Mouse (Mus musculus) embryo, embryonic 11.5 days (tissue): ENCODE results near the gene AL732309.1.

ENCODE experiments used
- DNase-seq: peaks from one replicate; pipeline ENCODE4 v3.0.0-alpha.2; 2012; ENCODE audit warnings: low read depth, low spot score

Gene AL732309.1

DNA sequence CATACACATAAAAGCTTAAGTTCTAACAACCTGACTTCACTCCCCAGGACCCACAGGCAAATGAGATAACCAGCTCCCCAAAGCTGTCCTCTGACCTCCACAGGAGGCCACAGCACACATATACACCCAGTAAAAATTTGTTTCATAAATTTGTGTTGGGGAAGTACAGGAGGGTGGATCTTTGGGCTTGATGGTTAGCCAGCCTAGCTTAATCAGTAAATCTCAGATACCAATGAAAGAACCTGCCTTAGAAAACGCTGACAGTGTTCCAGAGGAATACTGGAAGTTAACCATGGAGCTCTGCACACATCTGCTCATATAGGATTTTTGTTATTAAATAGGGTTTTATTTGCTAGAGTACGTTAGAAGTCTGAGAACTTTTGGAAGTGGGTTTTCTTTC lies 29.0 kb downstream of the AL732309.1 start:
- DNase-seq: no peak

DNA sequence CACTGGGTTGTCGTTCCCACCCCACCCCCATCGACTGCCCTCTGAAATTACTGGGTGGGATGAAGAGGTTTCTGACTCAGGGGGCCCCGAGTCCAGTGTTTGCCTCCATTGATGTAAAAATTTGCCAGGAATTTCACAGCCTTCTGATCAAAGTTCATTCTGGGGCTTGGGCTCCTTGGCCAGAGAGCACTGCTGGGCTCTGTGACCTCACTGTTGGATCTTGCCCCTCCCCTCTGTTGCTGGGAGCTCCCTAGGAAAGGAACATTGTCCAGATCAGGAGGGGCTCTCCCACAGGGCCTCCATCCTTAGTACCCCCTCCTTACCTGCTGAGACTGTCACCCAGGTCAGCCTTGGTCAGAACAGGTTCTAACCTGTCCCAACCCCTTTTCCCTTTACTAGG lies 32.2 kb downstream of the AL732309.1 start, which contains the start of gene Stpg3:
TSS of gene Stpg3 (minus strand) at position 194 of the 400 bp plus-strand sequence.
- DNase-seq: no peak

DNA sequence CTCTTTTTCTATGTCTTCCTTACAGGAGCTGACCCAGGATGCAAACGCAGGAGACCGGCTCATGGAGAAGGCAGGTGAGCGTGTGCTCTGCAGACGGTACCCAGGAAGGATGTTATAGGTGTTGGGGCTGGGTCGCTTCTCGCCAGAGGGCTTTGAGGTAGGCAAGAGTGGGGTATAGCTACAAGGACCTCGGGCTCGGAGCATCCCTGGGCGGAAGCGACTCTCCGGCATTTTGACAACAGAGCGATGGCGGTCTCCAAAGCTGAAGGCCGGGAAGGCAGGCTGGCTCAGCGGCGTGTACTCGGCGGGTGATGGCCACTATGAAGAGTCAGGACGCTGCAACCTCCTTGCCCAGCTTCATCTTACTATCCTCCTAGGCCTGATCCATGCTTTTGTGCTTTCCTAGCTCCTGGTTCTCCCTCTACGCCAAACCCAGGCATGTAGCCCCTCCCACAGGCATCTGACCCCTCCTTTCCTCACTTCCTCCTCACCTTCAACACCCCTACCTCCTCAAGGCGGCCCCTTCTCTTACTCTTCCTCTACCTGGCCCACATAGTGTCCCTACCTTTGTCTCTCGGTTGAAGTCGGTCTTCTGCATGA lies 33.3 kb downstream of the AL732309.1 start:
- DNase-seq: no peak

DNA sequence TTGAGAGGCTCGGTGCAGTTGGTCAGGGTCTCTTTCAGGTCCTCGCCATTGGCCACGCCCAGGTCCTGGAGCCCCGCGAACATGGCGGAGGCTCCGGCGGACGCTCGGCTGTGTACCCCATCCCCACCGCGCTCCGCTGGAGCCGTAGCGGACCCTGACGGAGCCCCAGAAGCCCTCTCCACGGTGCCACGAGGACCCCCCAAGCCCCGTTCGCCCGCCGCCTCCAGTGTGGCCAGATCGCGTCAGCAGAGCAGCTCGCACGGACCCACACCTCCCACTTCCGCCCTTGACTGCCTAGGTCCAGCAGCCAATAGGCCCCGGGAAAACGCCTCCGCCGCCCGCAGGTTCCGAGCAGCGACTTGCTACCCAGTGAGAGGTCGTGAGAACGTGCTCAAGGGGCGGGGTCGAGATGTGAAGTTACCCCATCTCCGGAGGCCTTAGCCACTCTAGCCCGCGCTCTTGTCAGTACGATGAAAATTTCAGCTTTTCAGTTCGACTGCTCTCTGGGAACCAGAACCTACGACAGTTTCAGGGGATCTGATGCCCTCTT lies 35.5 kb downstream of the AL732309.1 start, which contains the start of gene Nelfb:
TSS of gene Nelfb (minus strand) at position 369 of the 550 bp plus-strand sequence.
- peak; percentile 84 for DNase-seq

DNA sequence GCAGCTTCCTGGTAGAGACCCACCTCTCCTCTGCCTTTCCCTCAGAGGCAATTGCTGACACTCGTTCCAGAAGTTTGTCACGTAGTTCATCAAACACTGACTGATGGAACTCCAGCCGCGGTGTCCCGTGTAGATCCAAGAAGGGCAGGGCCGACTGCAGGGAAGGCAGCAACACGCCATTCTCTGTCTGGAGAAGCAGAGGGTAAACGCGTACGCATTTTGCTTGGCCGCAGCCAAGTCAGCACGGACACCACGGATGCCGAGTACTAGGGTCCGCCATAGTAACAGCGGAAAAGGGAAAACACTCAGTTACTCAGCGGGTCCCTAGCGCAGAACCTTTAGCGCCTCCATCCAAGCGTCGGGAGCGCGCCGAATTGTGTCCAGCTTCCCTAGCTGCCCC lies 36.0 kb downstream of the AL732309.1 start:
- DNase-seq: no peak

DNA sequence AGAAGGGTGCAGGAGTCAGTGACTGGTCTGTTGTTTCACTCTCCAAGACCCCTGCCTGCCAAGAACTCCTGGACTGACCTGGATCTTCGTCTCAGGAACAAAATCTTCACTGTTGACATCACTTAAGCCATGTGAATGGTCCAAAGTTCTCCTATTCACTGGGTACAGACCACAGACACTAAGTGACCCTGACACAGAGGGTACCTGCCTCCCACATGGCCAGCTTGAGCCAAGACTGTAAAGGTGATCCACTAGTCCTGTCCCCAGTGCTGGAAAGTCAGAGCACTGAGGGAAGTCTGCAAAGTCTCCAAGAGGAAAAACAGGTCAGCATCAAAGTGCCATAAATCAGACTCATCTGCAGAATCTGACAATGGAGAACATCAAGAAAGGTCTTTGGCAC lies 39.1 kb downstream of the AL732309.1 start:
- no peak for DNase-seq

DNA sequence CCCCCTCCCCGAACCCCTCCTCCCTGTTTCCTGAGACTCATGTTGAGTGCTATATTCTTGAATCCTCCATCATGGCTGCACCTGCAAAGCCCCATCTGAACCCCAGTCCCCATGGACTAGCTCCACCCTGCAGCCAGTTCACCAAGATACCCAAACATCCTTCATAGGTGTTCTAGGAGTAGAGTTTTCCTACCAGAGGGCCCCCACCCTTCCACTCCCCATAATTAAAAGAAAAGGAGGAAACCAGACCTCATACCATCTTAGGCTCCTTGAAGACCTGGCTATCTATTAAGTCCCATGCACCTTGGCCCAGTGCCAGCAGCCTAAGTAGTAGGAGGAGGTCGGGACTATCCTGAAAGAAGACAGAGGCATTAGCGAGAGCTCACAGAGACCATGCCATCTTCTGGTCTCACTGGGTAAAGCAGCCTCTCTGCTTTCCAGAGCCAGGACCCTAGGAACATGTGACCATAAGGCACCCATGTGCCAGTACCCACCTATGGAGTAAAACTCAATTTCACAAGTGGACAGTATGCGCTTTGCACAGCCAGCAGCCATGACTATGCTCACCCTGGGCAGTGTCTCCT lies 42.9 kb downstream of the AL732309.1 start:
- no peak for DNase-seq

DNA sequence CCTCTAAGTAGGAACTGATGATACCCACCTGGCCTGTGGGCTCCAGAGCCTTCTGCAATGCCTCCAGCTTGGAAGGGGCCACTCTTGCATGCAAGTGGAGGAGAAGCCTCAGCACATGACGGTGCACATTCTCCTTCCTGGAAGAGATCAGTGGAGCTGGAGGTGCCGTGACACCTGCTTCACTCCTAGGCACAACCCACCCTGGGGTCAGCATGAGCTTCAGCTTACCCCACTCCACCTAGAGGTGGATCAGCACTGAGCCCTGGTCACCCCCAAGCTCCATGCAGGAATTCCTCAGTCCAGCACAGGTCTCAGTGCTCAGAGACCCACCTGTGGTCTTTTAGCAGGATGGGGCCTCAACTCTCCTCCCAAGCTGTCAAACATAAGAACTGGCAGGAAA lies 46.0 kb downstream of the AL732309.1 start:
- DNase-seq: no peak

DNA sequence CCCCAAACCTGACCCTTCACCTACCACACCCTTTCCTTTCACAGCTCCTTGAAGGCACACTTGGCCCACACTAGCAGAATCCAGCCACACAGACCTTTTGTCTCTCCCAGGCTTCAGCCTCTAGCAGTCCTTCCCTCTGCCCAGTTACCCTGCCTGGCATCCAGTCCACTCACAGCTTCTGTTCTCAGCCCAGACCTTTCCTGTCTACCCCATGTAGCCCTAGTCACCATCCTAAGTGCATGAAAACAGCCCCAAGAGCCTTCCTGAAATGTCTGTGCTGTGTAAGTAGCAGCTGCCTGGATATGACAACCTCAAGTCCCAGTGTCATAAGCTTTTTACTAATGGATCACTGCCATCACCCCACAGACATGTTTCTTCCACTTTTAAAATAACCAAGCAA lies 48.7 kb downstream of the AL732309.1 start:
- DNase-seq: no peak

DNA sequence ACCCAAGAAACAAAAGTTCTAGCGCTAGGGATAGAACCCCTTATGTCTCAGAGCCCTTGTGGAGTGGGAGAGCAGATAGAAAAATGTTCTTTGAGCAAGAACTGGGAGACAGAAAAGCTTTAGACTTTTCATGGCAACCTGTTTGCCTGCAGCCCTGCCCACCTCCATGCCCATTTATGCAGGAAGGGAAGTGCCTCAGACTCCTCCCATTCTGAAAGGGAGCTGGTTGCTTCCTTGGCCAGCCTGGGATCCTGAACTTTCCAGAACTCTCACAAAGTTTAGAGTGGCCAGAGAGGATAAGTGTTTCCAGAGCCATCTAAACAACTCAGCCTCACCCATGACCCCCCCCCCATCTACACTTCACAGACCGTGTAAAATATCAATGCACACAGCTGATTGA lies 49.5 kb downstream of the AL732309.1 start:
- DNase-seq: no peak

DNA sequence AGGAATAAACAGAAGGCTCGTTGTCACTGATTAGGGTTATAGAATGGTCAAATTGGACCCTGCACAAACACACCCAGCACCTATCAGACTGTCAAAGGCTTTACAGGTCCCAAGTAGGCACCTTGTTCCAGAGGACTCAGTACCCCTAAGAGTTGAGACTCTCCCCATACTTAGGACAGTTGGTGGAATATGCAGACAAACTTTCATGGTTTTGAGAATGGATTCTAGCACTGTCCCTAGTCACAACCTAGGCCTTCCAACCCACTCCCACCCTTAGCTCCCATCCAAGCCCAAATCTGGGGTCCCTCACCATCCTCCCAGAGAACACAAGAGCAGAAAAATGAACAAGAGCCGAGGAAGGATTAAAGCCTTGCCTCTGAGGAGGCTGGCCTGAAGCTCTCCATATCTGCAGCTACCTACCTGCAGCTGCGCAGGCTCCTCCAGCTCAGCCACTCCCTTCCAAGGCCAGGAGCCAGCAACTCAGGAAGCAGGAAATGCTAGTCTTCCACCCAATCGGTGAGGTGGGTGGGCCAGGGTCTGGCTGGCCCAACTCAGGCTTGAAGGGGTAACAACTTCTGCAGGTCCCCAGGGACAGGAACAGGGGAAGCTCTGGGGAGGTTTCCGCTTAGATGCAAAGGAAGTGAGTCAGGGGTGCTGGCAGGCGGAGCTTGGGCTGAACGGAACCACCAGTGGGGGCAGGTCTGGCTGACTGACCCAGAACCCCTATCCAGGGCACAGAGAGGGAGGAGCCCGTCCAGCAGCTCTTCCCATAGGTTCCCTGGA lies 50.3 kb downstream of the AL732309.1 start, which contains the start of gene Tor4a:
TSS of gene Tor4a (minus strand) at position 715 of the 783 bp plus-strand sequence.
- DNase-seq: no peak

DNA sequence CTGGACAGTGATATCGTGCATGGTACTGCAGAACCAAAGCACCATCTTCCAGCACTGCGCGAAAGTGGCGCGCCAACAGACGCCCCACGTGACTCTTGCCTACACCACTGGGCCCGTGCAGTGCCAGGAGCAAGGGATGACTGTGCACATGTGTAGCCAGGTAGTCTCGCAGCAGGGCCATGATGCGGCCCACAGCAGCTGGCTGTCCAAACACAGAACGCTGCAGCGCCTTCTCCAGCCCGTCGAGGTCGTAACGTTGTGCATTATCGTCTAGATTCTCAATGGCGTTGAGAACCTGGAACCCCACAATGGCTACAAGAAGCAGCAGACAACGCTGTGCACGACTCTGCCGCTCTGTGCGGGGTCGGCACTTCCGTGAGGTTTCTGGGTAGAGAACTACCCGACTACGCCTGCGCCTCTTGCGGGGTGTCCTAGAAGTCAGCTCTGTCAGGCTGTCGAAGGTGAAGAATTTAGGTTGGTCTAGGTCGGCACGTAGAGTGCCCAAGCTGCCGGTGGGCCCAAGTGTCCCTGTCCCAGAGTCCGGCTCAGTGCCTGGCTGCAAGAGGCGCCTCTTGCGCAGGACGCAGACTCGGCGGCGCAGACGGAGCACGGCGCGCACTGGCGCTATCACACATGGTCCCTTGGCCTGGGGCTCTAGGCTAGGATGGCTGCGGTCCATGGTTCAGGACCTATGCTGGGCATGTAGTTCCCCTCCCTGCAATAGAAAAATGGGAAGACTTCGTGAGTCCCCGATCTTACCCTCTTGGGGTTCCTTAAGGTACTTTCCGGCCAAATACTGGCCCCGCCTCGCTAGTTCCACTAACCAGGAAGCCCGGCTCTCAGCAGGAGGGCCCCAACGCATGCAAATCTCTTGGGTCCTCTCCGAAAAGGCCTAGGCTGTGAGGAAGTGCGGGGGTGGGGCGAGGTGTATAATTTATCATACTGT lies 51.2 kb downstream of the AL732309.1 start:
- no peak for DNase-seq
